Mouse (Mus musculus) c-Kit-positive CD71-positive TER-119-negative erythroid progenitor cells, embryonic 14.5 days (primary cell): ENCODE measurements at regions not wholly inside any gene's neighbourhood (a gene's known extent, or its start where the extent isn't known, plus 50 kb on each side); places are given as distances from the start of the nearest gene placed in this dataset.

Experiments used
- DNase-seq: peaks from one replicate; pipeline ENCODE4 v3.0.0-alpha.2; 2013; ENCODE audit warnings: low read depth

GRCm38 (mm10) chr7:37093721-37094120 is 395.8 kb downstream of the Tshz3 start:
- DNase-seq: no peak

- DNase-seq: no peak
Measured at GRCm38 (mm10) chr7:37095839-37096238, 397.9 kb downstream of the Tshz3 start.

GRCm38 (mm10) chr7:37096291-37096690 is 398.4 kb downstream of the Tshz3 start:
- no peak for DNase-seq

GRCm38 (mm10) chr7:37098950-37099349 is 401.0 kb downstream of the Tshz3 start:
- no peak for DNase-seq

DNA sequence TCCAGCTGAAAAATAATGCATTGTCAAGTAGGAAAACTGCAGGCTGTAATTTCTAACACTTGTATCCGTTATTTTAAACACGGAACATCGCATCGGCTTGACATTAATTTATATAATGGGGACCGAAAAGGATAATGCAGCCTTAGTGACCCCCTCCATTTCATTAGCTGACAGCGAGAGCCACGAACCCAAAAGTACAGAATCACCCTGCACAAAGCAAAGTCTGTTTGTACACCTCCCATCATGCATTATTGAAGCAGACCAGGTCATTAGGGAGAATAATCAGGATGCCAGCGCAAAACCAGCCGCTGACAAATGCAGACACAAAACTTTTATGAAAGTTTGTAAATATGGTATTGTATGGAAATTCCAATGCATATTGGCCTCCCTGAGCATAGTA is 406.8 kb downstream of the Tshz3 start:
- no peak for DNase-seq

GRCm38 (mm10) chr7:37111071-37111470 is 413.2 kb downstream of the Tshz3 start:
- DNase-seq: no peak

DNA sequence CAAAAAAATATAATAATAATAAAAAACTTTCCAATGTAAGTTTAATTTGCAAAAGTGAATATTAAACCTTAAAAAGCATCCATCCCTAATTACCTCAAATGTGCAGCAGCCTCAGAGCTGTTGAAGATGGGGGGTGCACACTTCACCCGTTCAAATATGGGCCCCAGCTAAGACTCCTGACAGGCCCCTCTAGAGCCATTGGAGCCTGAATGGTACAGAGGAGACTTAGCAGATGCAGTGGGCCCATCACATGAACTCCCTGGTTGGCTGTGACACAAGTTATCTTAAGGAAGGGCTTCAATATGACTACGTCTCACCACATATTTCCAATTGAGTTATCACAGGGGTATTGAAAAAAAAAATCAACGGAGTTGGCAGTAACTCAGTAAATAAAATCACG is 422.9 kb downstream of the Tshz3 start:
- DNase-seq: no peak

- no peak for DNase-seq
Measured at GRCm38 (mm10) chr7:37140191-37140590, 442.3 kb downstream of the Tshz3 start.

DNA sequence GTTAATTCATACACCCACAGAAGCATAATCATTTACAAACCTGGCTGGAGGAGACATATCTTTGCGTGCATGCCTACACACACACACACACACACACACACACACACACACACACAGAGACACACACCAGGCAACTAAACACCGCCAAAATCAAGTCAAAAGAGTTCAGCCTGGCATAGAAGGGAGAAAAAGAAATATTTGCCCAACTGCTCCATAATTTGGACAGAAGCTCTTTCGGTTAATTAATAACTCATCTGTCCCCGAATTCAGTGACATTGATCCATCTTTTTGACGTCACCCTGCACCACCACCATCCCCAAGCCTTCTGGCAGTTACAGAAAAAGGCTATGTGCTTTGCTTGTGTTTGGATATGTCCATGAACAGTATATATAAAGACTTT is 444.9 kb downstream of the Tshz3 start:
- DNase-seq: no peak

DNA sequence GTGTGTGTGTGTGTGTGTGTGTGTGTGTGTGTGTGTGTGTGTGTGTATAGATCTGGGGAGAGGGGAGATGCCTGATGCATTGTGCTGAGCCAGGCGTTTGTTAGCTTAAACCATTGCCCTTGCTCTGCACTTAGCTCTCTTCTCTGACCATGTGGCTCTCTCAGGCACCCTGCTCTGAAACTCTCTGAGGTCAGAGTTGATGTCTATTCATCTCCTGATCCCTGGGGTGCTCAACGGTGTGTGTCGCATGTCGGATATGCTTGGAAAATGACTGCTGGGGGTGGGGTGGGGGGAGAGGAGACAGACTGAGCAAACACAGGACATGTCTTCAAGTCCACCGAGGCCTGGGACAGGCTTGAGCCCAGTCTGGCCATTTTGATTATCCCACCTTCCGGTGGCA is 446.4 kb downstream of the Tshz3 start:
- DNase-seq: no peak

DNA sequence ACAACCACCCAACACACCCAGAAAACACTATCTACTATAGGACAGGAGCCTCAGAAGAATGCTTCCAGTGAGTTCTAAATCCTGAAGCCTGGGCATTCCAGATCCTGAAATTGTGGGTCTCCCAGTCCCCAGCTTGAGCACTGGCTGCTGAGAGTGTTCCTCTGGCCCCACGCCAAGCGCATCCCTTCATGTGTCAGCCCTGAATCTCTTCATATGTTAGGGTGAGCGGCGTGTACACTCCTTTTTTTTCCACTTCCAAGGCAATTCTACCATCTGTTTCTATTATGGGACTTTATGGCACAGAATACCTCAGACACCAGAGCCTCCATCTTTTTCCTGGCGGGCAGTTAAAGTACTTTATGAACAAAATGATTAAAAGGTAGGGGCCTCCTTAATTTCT is 451.8 kb downstream of the Tshz3 start:
- no peak for DNase-seq

GRCm38 (mm10) chr7:37159801-37160200 is 461.9 kb downstream of the Tshz3 start:
- no peak for DNase-seq

DNA sequence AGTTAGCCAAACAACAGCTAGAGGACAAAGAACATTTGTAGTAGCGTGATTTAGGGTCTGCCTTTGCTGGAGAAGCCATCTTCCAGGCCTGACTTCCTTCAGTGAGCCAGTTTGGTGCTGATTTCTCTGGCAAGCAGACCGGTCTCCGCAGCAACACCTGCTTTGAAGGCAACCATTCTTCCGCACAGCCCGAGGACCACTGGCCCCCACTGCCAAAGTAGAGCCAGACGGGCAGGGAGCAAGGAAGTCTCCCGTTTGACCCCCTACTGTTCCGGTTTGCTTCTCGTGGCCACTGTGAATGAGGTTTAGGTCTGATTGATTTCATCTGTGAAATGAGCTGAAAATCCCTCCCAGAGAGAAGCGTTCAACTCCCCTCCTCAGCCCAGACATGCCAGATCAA is 471.0 kb downstream of the Tshz3 start:
- no peak for DNase-seq

GRCm38 (mm10) chr7:37175746-37176145 is 477.8 kb downstream of the Tshz3 start:
- DNase-seq: no peak

- no peak for DNase-seq
Measured at GRCm38 (mm10) chr7:37178256-37178655, 480.3 kb downstream of the Tshz3 start.

GRCm38 (mm10) chr7:37179907-37180306 is 482.0 kb downstream of the Tshz3 start:
- DNase-seq: no peak

GRCm38 (mm10) chr7:37180416-37180815 is 482.5 kb downstream of the Tshz3 start:
- no peak for DNase-seq

DNA sequence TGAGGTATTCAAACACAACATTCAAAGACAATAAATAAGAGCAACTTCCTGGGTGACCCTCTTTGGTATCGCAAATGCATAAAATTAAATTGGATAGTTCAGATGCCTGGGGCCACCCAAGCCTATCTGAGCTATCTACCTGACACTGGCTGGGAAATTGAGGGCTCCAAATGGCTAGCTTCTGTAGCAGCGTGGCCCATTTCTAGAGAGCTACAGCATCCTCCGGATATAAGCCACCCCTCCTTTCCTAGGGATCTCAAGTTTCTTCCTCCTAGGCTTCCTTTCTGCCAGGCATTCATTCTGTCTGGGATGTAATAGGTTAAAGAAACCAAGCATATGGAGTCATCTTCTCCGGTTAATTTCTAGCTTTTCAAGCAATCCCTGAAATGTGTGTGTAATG is 483.2 kb downstream of the Tshz3 start:
- no peak for DNase-seq

DNA sequence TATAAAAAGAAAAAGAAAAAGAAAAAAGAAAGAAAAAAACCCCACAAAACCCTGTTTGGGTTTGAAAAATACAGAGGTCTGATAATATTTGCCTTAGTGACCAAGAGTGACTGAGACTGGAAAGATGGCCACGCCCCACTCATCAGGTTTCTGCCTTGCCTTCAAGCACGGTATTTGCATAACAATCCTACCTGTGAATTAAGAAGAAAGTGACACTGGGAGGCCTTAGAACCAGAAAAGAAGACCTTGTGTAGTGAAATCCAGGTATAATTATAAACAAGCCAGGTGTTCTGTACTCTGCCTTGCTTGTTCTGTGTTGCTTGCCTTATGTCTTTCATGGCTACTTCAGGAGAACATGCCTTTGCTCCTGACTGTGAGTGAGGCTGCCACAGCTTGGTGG is 494.6 kb downstream of the Tshz3 start:
- no peak for DNase-seq

DNA sequence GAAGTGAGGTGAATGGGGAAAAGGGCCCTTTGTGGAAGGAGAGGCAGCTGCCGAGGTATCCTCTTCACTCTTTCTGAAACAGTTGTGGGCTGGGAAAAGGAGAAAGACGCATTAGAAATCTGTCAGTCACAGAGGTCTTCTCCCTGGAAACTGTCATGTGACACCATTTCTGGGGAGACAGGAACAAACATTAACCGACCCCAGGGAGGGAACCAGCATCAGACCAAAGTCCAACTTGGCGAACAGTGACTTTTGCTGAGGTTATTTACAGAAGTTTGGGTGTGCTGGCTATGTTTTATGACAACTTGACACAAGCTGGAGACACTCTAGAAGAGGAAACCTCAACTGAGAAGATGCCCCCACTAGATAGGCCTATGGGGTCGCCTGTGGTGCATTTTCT is 506.9 kb downstream of the Tshz3 start:
- DNase-seq: no peak

- DNase-seq: no peak
Measured at GRCm38 (mm10) chr7:37208305-37208704, 510.4 kb downstream of the Tshz3 start.

GRCm38 (mm10) chr7:37213751-37214181 is 515.8 kb downstream of the Tshz3 start:
- no peak for DNase-seq

GRCm38 (mm10) chr7:37215498-37215897 is 517.6 kb downstream of the Tshz3 start:
- DNase-seq: no peak

DNA sequence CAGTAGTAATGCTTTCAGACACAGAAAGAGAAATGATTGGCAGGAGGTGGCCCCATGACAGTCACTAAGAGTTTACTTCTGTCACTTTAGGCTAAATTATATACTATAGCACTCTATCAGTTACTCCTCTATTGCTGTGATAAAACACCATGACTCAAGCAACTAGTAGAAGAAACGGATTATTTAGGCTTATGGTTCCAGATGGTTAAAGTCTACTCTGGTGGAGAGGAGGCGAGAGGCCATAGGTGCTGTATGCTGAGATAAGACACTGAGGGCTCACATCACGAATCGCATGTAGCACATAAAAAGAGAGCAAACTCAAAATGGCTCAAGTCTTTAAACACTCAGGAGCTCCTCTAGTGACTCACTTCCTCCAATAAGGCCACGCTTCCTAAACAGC is 522.6 kb downstream of the Tshz3 start:
- no peak for DNase-seq

GRCm38 (mm10) chr7:37226423-37226822 is 528.5 kb downstream of the Tshz3 start:
- DNase-seq: no peak
